Mouse (Mus musculus) urinary bladder, adult 18-20 months (tissue): ENCODE measurements at regions not wholly inside any gene's neighbourhood (a gene's known extent, or its start where the extent isn't known, plus 50 kb on each side); places are given as distances from the start of the nearest gene placed in this dataset.
A peak's percentile ranks its signal among the peaks of the same experiment; 100 is the strongest.

Source experiments
- DNase-seq, 2 experiments: peaks; one replicate each; pipeline ENCODE4 v3.0.0; 2022; ENCODE audit warnings: low spot score in 2 of 2, mixed read lengths in 2 of 2

- DNase-seq = peak in 1 of 2 experiments; percentile 6
Observed at GRCm38 (mm10) chr13:69433461-69434323, 99.9 kb upstream of the Nsun2 start.

DNA sequence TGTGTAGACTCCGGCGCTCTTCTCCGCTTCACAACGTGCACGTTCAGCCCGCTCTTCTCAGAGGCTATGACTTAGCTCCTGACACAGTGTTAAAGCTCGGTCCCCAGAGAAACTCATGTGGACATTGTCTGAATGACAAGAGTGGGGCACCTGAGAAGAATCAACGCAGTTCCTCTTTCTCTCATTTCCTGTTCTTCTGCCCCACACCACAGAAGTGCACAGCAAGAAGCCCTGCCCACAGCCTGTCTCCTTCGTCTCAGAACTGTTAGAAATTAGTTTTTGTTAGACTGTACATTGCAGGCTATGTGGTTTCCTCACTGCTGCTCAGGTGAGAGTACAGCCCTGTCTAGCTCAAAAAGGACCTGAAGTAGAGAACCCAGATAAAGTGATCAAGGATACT is 94.1 kb upstream of the Nsun2 start:
- no peak for DNase-seq

GRCm38 (mm10) chr13:69441798-69442197 is 91.7 kb upstream of the Nsun2 start:
- DNase-seq = no peak

DNA sequence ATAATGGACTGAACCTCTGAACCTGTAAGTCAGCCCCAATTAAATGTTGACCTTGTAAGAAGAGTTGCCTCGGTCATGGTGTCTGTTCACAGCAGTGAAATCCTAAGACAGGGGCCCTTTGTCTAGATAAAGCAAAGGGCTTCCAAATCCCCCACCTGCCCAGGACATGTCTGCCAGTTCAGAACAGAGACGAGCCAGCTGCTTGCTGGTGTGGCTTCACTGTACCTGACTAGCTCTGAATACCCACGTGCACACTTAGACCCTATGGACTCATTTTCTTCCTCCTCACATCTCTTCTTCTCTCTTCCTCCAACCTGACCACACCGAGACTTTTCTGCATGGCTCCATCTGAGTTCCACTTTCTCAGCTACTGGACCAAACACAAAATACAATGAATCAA is 87.9 kb upstream of the Nsun2 start:
- DNase-seq = no peak
